Mouse (Mus musculus): ENCODE results near the gene Itgb1. TPM values are rescaled to one million over a fixed set of nuclear protein-coding genes. Genes with fewer than 3 reads are reported as not detected.
A peak's percentile ranks its signal among the peaks of the same experiment; 100 is the strongest.

Itgb1 gene
- polyA plus RNA-seq, 1 experiment from 2014 or later: 246 TPM

GRCm38 (mm10) chr8:128679909-128680308 lies 5.5 kb upstream of the Itgb1 start:
- Histone ChIP-seq H3K27ac (replicated peaks) (peak overlapping the region; percentile 89), H3K9ac (ENCODE audit: low read length) (no peak overlapping the region), H3K9me3 (ENCODE audit: control insufficient read depth, low read length) (no peaks in the 10 kb centered on the region), H3K36me3 (ENCODE audit: control insufficient read depth, insufficient read depth, low read length) (no peaks in the 10 kb centered on the region), H3K4me1 (replicated peaks; ENCODE audit: control insufficient read depth, insufficient read depth) (peaks cover 4% of the 10 kb centered on the region; the same call in 1 of the 2 replicates), H3K4me3 (ENCODE audit: low read depth, low read length) (no peak overlapping the region), H3K4me2 (replicated peaks; ENCODE audit: low read depth) (no peak overlapping the region), H3K27me3 (ENCODE audit: control insufficient read depth, insufficient read depth, low read length) (no peaks in the 10 kb centered on the region)
- 41% methylated on average over 2 of the region's 2 CpGs for WGBS
- ATAC-seq (ENCODE audit: low FRiP score, low TSS enrichment) (peak; percentile 91), DNase-seq (ENCODE audit: low spot score) (peak; percentile 25)
- no peak for TF ChIP-seq CTCF (IDR thresholded peaks at IDR 0.05; ENCODE audit: low read depth)
- TF ChIP-seq EP300 (optimal IDR thresholded peaks at IDR 0.05): peak; percentile 74

- 83% methylated on average over 2 of the region's 2 CpGs for WGBS
- Histone ChIP-seq H3K4me1 (replicated peaks; ENCODE audit: control insufficient read depth, insufficient read depth) (peaks cover 4% of the 10 kb centered on the region; the same call in 1 of the 2 replicates), H3K9me3 (ENCODE audit: control insufficient read depth, low read length) (no peaks in the 10 kb centered on the region), H3K9ac (ENCODE audit: low read length) (no peak overlapping the region), H3K36me3 (ENCODE audit: control insufficient read depth, insufficient read depth, low read length) (no peaks in the 10 kb centered on the region), H3K27me3 (ENCODE audit: control insufficient read depth, insufficient read depth, low read length) (no peaks in the 10 kb centered on the region), H3K27ac (replicated peaks) (peak overlapping the region; percentile 89), H3K4me3 (ENCODE audit: low read depth, low read length) (no peak overlapping the region), H3K4me2 (replicated peaks; ENCODE audit: low read depth) (0 out of 2 replicates have a peak overlapping the region, but pooled peaks have one; percentile 1)
- DNase-seq (ENCODE audit: low spot score): no peak
- ATAC-seq (ENCODE audit: low FRiP score, low TSS enrichment): no peak
- TF ChIP-seq EP300 (optimal IDR thresholded peaks at IDR 0.05) (no peak), CTCF (IDR thresholded peaks at IDR 0.05; ENCODE audit: low read depth) (no peak)
These were observed 4.7 kb upstream of the Itgb1 start for GRCm38 (mm10) chr8:128680548-128681325.

GRCm38 (mm10) chr8:128681970-128682369 lies 3.5 kb upstream of the Itgb1 start:
- no peaks in the 10 kb centered on the region for H3K27me3 ChIP-seq (ENCODE audit: control insufficient read depth, insufficient read depth, low read length)
- 70% methylated on average over 3 of the region's 3 CpGs for WGBS
- no peaks in the 10 kb centered on the region for H3K9me3 ChIP-seq (ENCODE audit: control insufficient read depth, low read length)
- no peak overlapping the region for H3K9ac ChIP-seq (ENCODE audit: low read length)
- DNase-seq (ENCODE audit: low spot score) (no peak), ATAC-seq (ENCODE audit: low FRiP score, low TSS enrichment) (no peak)
- TF ChIP-seq CTCF (IDR thresholded peaks at IDR 0.05; ENCODE audit: low read depth) (no peak), EP300 (optimal IDR thresholded peaks at IDR 0.05) (no peak)
- no peak overlapping the region for H3K27ac ChIP-seq (replicated peaks)
- peaks cover 4% of the 10 kb centered on the region; the same call in 1 of the 2 replicates for H3K4me1 ChIP-seq (replicated peaks; ENCODE audit: control insufficient read depth, insufficient read depth)
- H3K4me2 ChIP-seq (replicated peaks; ENCODE audit: low read depth): no peak overlapping the region
- no peaks in the 10 kb centered on the region for H3K36me3 ChIP-seq (ENCODE audit: control insufficient read depth, insufficient read depth, low read length)
- H3K4me3 ChIP-seq (ENCODE audit: low read depth, low read length): no peak overlapping the region

GRCm38 (mm10) chr8:128684609-128685506 lies 596 bp upstream of the Itgb1 start:
- Histone ChIP-seq H3K27ac (replicated peaks) (peak overlapping the region; percentile 99), H3K4me3 (ENCODE audit: low read depth, low read length) (peak overlapping the region; percentile 92), H3K9me3 (ENCODE audit: control insufficient read depth, low read length) (no peaks in the 10 kb centered on the region), H3K27me3 (ENCODE audit: control insufficient read depth, insufficient read depth, low read length) (no peaks in the 10 kb centered on the region), H3K9ac (ENCODE audit: low read length) (peak overlapping the region; percentile 100), H3K36me3 (ENCODE audit: control insufficient read depth, insufficient read depth, low read length) (no peaks in the 10 kb centered on the region), H3K4me2 (replicated peaks; ENCODE audit: low read depth) (peak overlapping the region; percentile 65), H3K4me1 (replicated peaks; ENCODE audit: control insufficient read depth, insufficient read depth) (peaks cover 4% of the 10 kb centered on the region; the same call in 1 of the 2 replicates)
- peak; percentile 18 for DNase-seq (ENCODE audit: low spot score)
- TF ChIP-seq EP300 (optimal IDR thresholded peaks at IDR 0.05) (peak; percentile 28), CTCF (IDR thresholded peaks at IDR 0.05; ENCODE audit: low read depth) (no peak)
- no peak for ATAC-seq (ENCODE audit: low FRiP score, low TSS enrichment)
- WGBS: 3% methylated on average over 25 of the region's 25 CpGs

- Histone ChIP-seq H3K4me1 (replicated peaks; ENCODE audit: control insufficient read depth, insufficient read depth) (no peaks in the 10 kb centered on the region), H3K27me3 (ENCODE audit: control insufficient read depth, insufficient read depth, low read length) (no peaks in the 10 kb centered on the region), H3K4me2 (replicated peaks; ENCODE audit: low read depth) (peak overlapping the region; percentile 65), H3K9me3 (ENCODE audit: control insufficient read depth, low read length) (no peaks in the 10 kb centered on the region), H3K36me3 (ENCODE audit: control insufficient read depth, insufficient read depth, low read length) (no peaks in the 10 kb centered on the region), H3K27ac (replicated peaks) (peak overlapping the region; percentile 99), H3K9ac (ENCODE audit: low read length) (peak overlapping the region; percentile 100), H3K4me3 (ENCODE audit: low read depth, low read length) (peak overlapping the region; percentile 92)
- peak; percentile 4; the same call in 1 of the 2 replicates for ATAC-seq (ENCODE audit: low FRiP score, low TSS enrichment)
- DNase-seq (ENCODE audit: low spot score): no peak
- no peak for TF ChIP-seq CTCF (IDR thresholded peaks at IDR 0.05; ENCODE audit: low read depth)
- no peak for TF ChIP-seq EP300 (optimal IDR thresholded peaks at IDR 0.05)
- WGBS: 2% methylated on average over 2 of the region's 2 CpGs
These were observed 1.1 kb downstream of the Itgb1 start for GRCm38 (mm10) chr8:128686429-128686990.

All from stomach, postnatal 0 days (tissue).